Mouse (Mus musculus): ENCODE results near the gene Fzd2. TPM values are rescaled to one million over a fixed set of nuclear protein-coding genes. Genes with fewer than 3 reads are reported as not detected.

Gene Fzd2
- polyA plus RNA-seq, 1 experiment from 2014 or later, result 0.54 TPM

DNA sequence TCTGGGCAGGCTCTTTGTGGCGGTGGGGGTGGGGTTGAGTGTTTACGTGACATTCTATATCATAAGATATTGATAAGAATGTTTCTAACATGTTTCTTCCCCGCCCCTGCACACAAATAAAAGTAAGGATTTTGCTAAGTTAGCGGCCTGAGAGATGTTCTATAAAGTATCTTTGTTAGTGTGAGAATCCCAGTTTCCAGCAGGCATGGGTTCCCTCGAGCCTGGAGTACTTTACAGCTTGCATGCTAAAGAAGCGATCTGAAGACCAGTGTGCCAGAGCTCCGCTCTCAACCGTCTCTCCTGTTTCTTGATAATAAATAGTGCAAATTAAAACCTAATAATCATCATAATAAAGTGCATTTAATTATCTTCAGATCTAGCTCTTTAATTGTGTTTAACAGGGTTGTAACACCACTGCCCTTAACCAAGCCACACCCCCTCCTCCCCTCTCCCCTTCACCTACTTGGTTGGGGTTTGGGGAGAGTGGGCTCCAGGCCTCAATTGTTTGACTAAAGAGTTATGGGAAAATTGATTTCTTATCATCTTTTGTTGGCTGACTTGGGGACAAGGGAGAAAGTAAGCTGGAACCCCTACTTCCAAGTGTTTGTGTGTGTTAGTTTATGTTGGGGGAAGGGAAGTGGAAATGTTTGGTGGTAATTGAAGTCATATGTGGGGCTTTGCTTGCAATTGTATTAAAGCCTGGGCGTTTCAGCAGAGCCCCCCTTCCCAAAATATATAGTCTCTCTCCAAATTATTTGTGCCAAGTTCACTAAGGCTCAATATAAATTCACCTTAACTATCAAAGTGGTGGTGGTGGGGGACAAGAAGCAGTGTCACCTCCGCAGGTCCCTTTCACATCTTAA, 3.7 kb downstream of the Fzd2 start:
- Histone ChIP-seq H3K27me3 (ENCODE audit: control insufficient read depth, insufficient read depth, low read depth, low read length) (peaks cover 60% of the 10 kb centered on the region), H3K4me3 (ENCODE audit: low read depth, low read length) (no peak overlapping the region), H3K27ac (ENCODE audit: low read length) (no peak overlapping the region), H3K4me2 (ENCODE audit: low read depth, low read length) (no peak overlapping the region), H3K4me1 (ENCODE audit: control insufficient read depth, low read depth, low read length) (no peaks in the 10 kb centered on the region; the same call in 1 of the 2 replicates), H3K36me3 (ENCODE audit: control insufficient read depth, insufficient read depth) (no peaks in the 10 kb centered on the region), H3K9me3 (replicated peaks; ENCODE audit: control insufficient read depth, low read length) (no peaks in the 10 kb centered on the region), H3K9ac (ENCODE audit: low read depth, low read length) (no peak overlapping the region)
- ATAC-seq (ENCODE audit: low read depth), result no peak
- 50% methylated on average over 10 of the region's 10 CpGs for WGBS (ENCODE audit: insufficient replicate concordance)

GRCm38 (mm10) chr11:102608691-102609090, 4.5 kb downstream of the Fzd2 start:
- Histone ChIP-seq H3K4me1 (ENCODE audit: control insufficient read depth, low read depth, low read length) (no peaks in the 10 kb centered on the region; the same call in 1 of the 2 replicates), H3K27ac (ENCODE audit: low read length) (no peak overlapping the region), H3K27me3 (ENCODE audit: control insufficient read depth, insufficient read depth, low read depth, low read length) (peaks cover 53% of the 10 kb centered on the region), H3K9me3 (replicated peaks; ENCODE audit: control insufficient read depth, low read length) (no peaks in the 10 kb centered on the region), H3K36me3 (ENCODE audit: control insufficient read depth, insufficient read depth) (no peaks in the 10 kb centered on the region), H3K4me3 (ENCODE audit: low read depth, low read length) (no peak overlapping the region), H3K9ac (ENCODE audit: low read depth, low read length) (no peak overlapping the region), H3K4me2 (ENCODE audit: low read depth, low read length) (no peak overlapping the region)
- ATAC-seq (ENCODE audit: low read depth), result no peak
- 43% methylated on average over 4 of the region's 4 CpGs for WGBS (ENCODE audit: insufficient replicate concordance)

GRCm38 (mm10) chr11:102609483-102609882, 5.3 kb downstream of the Fzd2 start:
- peaks cover 45% of the 10 kb centered on the region for H3K27me3 ChIP-seq (ENCODE audit: control insufficient read depth, insufficient read depth, low read depth, low read length)
- H3K4me2 ChIP-seq (ENCODE audit: low read depth, low read length), result no peak overlapping the region

GRCm38 (mm10) chr11:102610260-102610659, 6.1 kb downstream of the Fzd2 start:
- Histone ChIP-seq H3K4me3 (ENCODE audit: low read depth, low read length) (no peak overlapping the region), H3K4me1 (ENCODE audit: control insufficient read depth, low read depth, low read length) (no peaks in the 10 kb centered on the region), H3K27me3 (ENCODE audit: control insufficient read depth, insufficient read depth, low read depth, low read length) (peaks cover 37% of the 10 kb centered on the region), H3K9ac (ENCODE audit: low read depth, low read length) (no peak overlapping the region), H3K9me3 (replicated peaks; ENCODE audit: control insufficient read depth, low read length) (no peaks in the 10 kb centered on the region), H3K36me3 (ENCODE audit: control insufficient read depth, insufficient read depth) (no peaks in the 10 kb centered on the region), H3K4me2 (ENCODE audit: low read depth, low read length) (no peak overlapping the region), H3K27ac (ENCODE audit: low read length) (no peak overlapping the region)
- 55% methylated on average over 4 of the region's 4 CpGs for whole genome bisulfite sequencing (ENCODE audit: insufficient replicate concordance)
- no peak for ATAC-seq (ENCODE audit: low read depth)

More at GRCm38 (mm10) chr11:102609483-102609882, 5.3 kb downstream of the Fzd2 start:
- ATAC-seq (ENCODE audit: low read depth), result no peak
- Histone ChIP-seq H3K4me3 (ENCODE audit: low read depth, low read length) (no peak overlapping the region), H3K9me3 (replicated peaks; ENCODE audit: control insufficient read depth, low read length) (no peaks in the 10 kb centered on the region), H3K36me3 (ENCODE audit: control insufficient read depth, insufficient read depth) (no peaks in the 10 kb centered on the region), H3K27ac (ENCODE audit: low read length) (no peak overlapping the region), H3K9ac (ENCODE audit: low read depth, low read length) (no peak overlapping the region), H3K4me1 (ENCODE audit: control insufficient read depth, low read depth, low read length) (no peaks in the 10 kb centered on the region; the same call in 1 of the 2 replicates)
- WGBS (ENCODE audit: insufficient replicate concordance), result 58% methylated on average over 8 of the region's 8 CpGs

DNA sequence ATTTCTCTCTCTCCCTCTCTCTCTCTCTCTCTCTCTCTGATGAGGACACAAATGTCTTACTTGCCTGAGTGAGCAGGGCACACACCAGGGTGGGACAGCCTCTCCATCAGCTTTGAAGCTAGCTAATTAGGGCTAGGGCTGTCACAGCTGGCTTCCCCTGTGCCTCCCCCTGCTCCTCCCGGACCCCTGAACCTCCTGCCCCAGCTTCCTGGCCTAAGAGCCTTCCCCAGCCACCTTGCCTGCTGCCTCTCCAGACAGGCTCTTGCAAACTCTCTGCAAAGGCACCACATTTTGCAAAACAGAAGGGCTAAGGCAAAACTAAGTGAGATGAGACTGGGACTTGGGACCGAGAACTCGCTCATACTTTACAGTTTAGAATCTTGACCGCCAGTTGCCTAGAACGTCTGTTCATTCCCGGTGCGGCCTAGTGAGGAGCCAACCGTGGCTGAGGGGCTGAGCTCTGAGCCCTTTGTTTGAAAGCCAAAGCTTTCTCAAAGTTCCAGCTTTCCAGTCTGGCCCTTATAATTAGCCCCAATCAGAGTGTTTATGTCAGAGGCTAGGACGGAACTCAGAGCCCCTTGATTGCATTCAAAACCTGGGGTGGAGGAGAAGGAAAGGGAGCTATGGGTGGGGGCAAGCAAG, 6.6 kb downstream of the Fzd2 start:
- Histone ChIP-seq H3K4me1 (ENCODE audit: control insufficient read depth, low read depth, low read length) (no peaks in the 10 kb centered on the region), H3K27ac (ENCODE audit: low read length) (no peak overlapping the region), H3K27me3 (ENCODE audit: control insufficient read depth, insufficient read depth, low read depth, low read length) (peaks cover 32% of the 10 kb centered on the region), H3K9me3 (replicated peaks; ENCODE audit: control insufficient read depth, low read length) (no peaks in the 10 kb centered on the region), H3K4me3 (ENCODE audit: low read depth, low read length) (no peak overlapping the region), H3K4me2 (ENCODE audit: low read depth, low read length) (no peak overlapping the region), H3K36me3 (ENCODE audit: control insufficient read depth, insufficient read depth) (no peaks in the 10 kb centered on the region), H3K9ac (ENCODE audit: low read depth, low read length) (no peak overlapping the region)
- WGBS (ENCODE audit: insufficient replicate concordance), result 36% methylated on average over 9 of the region's 9 CpGs
- no peak for ATAC-seq (ENCODE audit: low read depth)

GRCm38 (mm10) chr11:102611317-102611705, 7.1 kb downstream of the Fzd2 start:
- Histone ChIP-seq H3K4me2 (ENCODE audit: low read depth, low read length) (no peak overlapping the region), H3K27ac (ENCODE audit: low read length) (no peak overlapping the region), H3K4me3 (ENCODE audit: low read depth, low read length) (no peak overlapping the region), H3K9me3 (replicated peaks; ENCODE audit: control insufficient read depth, low read length) (no peaks in the 10 kb centered on the region), H3K27me3 (ENCODE audit: control insufficient read depth, insufficient read depth, low read depth, low read length) (peaks cover 26% of the 10 kb centered on the region), H3K9ac (ENCODE audit: low read depth, low read length) (no peak overlapping the region), H3K36me3 (ENCODE audit: control insufficient read depth, insufficient read depth) (no peaks in the 10 kb centered on the region), H3K4me1 (ENCODE audit: control insufficient read depth, low read depth, low read length) (no peaks in the 10 kb centered on the region)
- 20% methylated on average over 6 of the region's 6 CpGs for WGBS (ENCODE audit: insufficient replicate concordance)
- no peak for ATAC-seq (ENCODE audit: low read depth)

GRCm38 (mm10) chr11:102619449-102619848, 15.3 kb downstream of the Fzd2 start:
- Histone ChIP-seq H3K9ac (ENCODE audit: low read depth, low read length) (no peak overlapping the region), H3K4me1 (ENCODE audit: control insufficient read depth, low read depth, low read length) (no peaks in the 10 kb centered on the region), H3K4me2 (ENCODE audit: low read depth, low read length) (no peak overlapping the region), H3K27ac (ENCODE audit: low read length) (no peak overlapping the region), H3K9me3 (replicated peaks; ENCODE audit: control insufficient read depth, low read length) (no peaks in the 10 kb centered on the region), H3K27me3 (ENCODE audit: control insufficient read depth, insufficient read depth, low read depth, low read length) (no peaks in the 10 kb centered on the region), H3K4me3 (ENCODE audit: low read depth, low read length) (no peak overlapping the region), H3K36me3 (ENCODE audit: control insufficient read depth, insufficient read depth) (no peaks in the 10 kb centered on the region)
- no peak for ATAC-seq (ENCODE audit: low read depth)
- 50% methylated on average over 2 of the region's 2 CpGs for WGBS (ENCODE audit: insufficient replicate concordance)

DNA sequence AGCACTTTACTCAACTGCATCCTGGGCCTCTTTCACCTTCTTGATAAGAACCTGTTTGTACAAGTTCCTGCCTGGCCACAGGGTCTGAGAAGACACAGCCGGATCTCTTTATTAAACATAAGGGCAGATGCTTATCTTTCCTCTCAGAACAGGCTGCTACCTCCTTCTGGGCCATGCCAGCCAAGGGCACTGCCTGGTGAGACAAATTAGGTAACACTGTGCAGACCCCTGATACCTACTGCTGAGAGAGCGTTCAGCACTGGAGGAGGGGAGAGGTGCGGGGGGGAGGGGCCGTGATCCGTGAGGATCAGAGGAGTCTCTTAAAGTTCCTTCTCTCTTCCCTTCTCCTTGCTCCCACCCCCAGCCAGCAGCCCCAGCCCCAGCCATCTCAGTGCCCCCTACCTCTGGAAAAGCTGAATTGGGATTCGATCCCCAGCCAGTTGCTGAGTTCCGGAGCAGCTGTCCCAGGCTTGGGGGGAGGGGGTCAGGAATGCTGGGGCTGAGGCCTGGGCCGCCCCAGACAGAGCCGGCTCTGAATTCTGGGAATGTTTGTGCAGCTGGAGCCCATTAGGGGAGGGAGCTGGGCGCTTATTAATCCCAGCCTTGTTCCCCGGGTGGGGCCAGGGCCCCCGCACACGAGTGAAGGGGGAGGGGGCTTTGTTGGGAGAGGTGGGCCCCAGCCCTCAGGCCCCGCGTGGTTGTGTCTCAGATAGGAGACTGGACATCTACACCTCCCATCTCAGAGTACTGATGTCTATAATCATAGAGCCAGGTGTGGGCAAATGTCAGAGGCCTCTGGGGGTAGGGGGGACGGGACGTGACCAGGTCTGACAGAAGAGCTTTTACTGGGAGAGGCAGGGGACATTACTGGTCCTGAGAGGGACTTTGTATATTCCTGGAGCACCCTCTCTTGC, 19.9 kb downstream of the Fzd2 start:
- Histone ChIP-seq H3K4me3 (ENCODE audit: low read depth, low read length) (no peak overlapping the region), H3K4me2 (ENCODE audit: low read depth, low read length) (no peak overlapping the region), H3K4me1 (ENCODE audit: control insufficient read depth, low read depth, low read length) (no peaks in the 10 kb centered on the region), H3K27ac (ENCODE audit: low read length) (no peak overlapping the region), H3K36me3 (ENCODE audit: control insufficient read depth, insufficient read depth) (no peaks in the 10 kb centered on the region), H3K27me3 (ENCODE audit: control insufficient read depth, insufficient read depth, low read depth, low read length) (no peaks in the 10 kb centered on the region), H3K9me3 (replicated peaks; ENCODE audit: control insufficient read depth, low read length) (no peaks in the 10 kb centered on the region), H3K9ac (ENCODE audit: low read depth, low read length) (no peak overlapping the region)
- no peak for ATAC-seq (ENCODE audit: low read depth)
- 37% methylated on average over 17 of the region's 17 CpGs for WGBS (ENCODE audit: insufficient replicate concordance)
